Mouse (Mus musculus) bone marrow macrophage, adult 2 months (primary cell): Measurements from ENCODE around the gene Nacc1.

Experiments
- CTCF ChIP-seq: IDR thresholded peaks from 2 replicates; pipeline ENCODE4 v1.5.1; 2012; ENCODE audit warnings: low read depth, mild to moderate bottlenecking, low read length, moderate library complexity
- POLR2A ChIP-seq: IDR thresholded peaks from 2 replicates; pipeline ENCODE4 v1.6.1; 2012; ENCODE audit warnings: mild to moderate bottlenecking, low read depth, low read length, borderline replicate concordance

- no peak for TF ChIP-seq POLR2A
- no peak for TF ChIP-seq CTCF
Observed at GRCm38 (mm10) chr8:84664566-84665384, 22.9 kb downstream of the Nacc1 start.
